9 mouse cellular contexts compared by ENCODE assay signal in genomic region chr2:28517206-28517909, GRCm38 (mm10). TPM values are rescaled to one million over a fixed set of nuclear protein-coding genes. Genes with fewer than 3 reads are reported as not detected.
DNase-seq lines count a peak whose midpoint lies in the region; ATAC-seq lines count a peak whose summit lies in the region.
"Had no signal": no experiment of that assay in that cellular context is flagged by ENCODE, and none has a peak within 500 bp of the region (broad histone marks: within the 10 kb centered on the region; RNA-seq: fewer than 3 reads in every experiment).

No protein-coding gene starts in this region.

- peak; percentile 43 to 65 for DNase-seq in frontal cortex, postnatal 36 days (ENCODE audit: low spot score in 2 of 2)
- DNase-seq in adrenal gland, adult 2 months, result peak; percentile 83
- DNase-seq in embryo, embryonic 9.5 days (ENCODE audit: extremely low spot score), result peak; percentile 68
- DNase-seq in kidney, postnatal 25 days, result peak; percentile 92 to 96
- peak; percentile 55 for DNase-seq in spleen, adult 12 weeks (ENCODE audit: low spot score)

- no peak overlapping the region for H3K4me3 ChIP-seq in heart, embryonic 13.5 days

- peaks cover 27% of the 10 kb centered on the region for H3K4me1 ChIP-seq in heart, embryonic 13.5 days

- H3K4me2 ChIP-seq in heart, embryonic 13.5 days, result peak overlapping the region; percentile 2; the same call in 1 of the 2 replicates

- peaks cover 10% of the 10 kb centered on the region; the same call in 1 of the 2 replicates for H3K27me3 ChIP-seq in heart, embryonic 13.5 days (replicated peaks)

- 32% methylated on average over 5 of the region's 5 CpGs for WGBS in heart, embryonic 13.5 days

- no peak for ATAC-seq in frontal cortex, adult (ENCODE audit: low TSS enrichment)
- no peak for ATAC-seq in heart, embryonic 13.5 days (ENCODE audit: extremely low read depth, insufficient number of reproducible peaks, low FRiP score, low TSS enrichment)
- ATAC-seq in megakaryocyte, adult 5-6 weeks (ENCODE audit: poor library complexity, severe bottlenecking), result peak; percentile 62

- H3K9ac ChIP-seq in heart, embryonic 13.5 days, result no peak overlapping the region

- no peaks in the 10 kb centered on the region for H3K36me3 ChIP-seq in heart, embryonic 13.5 days

- H3K9me3 ChIP-seq in heart, embryonic 13.5 days, result no peaks in the 10 kb centered on the region

- no peak overlapping the region; the same call in 1 of the 2 replicates for H3K27ac ChIP-seq in heart, embryonic 13.5 days (replicated peaks)

RNA-seq across cellular contexts. Expression of gene Ralgds, which starts 4.4 kb away (rescaled TPM):
- 10 to 100 TPM; 23.3 to 45.5 TPM for total RNA-seq in adrenal gland, adult 2 months (2021)
- polyA plus RNA-seq in adrenal gland, adult 2 months (2012; rRNA removed), result 56.8 and 73.5 TPM in 2 replicates
- polyA plus RNA-seq in heart, embryonic 13.5 days (2015; fragmentation: Nextera tagmentation; extraction: Ambion mirVana), result 19.2 and 20.3 TPM in 2 replicates
- 1.4 and 2.3 TPM in 2 replicates for total RNA-seq in megakaryocyte, adult 5-6 weeks (2015)
- total RNA-seq in megakaryocyte, adult 5-6 weeks (2017), result 1.8 and 2.1 TPM in 2 replicates

RNA-seq across cellular contexts. Expression of gene Gm10134, which starts 11.5 kb away (rescaled TPM):
- total RNA-seq in adrenal gland, adult 2 months (2021), result 1 to 10 TPM in 1 of 2 experiments, not detected in 1; 2.2 TPM
- polyA plus RNA-seq in adrenal gland, adult 2 months (2012; rRNA removed), result 0.42 TPM in 1 of 2 replicates, not detected in the other
- polyA plus RNA-seq in heart, embryonic 13.5 days (2015; fragmentation: Nextera tagmentation; extraction: Ambion mirVana), result 1.1 and 1.6 TPM in 2 replicates
- total RNA-seq in megakaryocyte, adult 5-6 weeks (2015), result not detected in 2 replicates
- total RNA-seq in megakaryocyte, adult 5-6 weeks (2017), result not detected in 2 replicates
- polyA plus RNA-seq: neural tube, embryonic 14.5 days had no signal

RNA-seq across cellular contexts. Expression of gene Gbgt1, which starts 20.7 kb away (rescaled TPM):
- total RNA-seq in adrenal gland, adult 2 months (2021), result 1 to 10 TPM; 3.7 to 4.6 TPM
- polyA plus RNA-seq in adrenal gland, adult 2 months (2012; rRNA removed), result 1.6 and 3.6 TPM in 2 replicates
- polyA plus RNA-seq in heart, embryonic 13.5 days (2015; fragmentation: Nextera tagmentation; extraction: Ambion mirVana), result 0.25 and 0.47 TPM in 2 replicates
- total RNA-seq in megakaryocyte, adult 5-6 weeks (2015), result not detected in 2 replicates
- 0.48 TPM in 1 of 2 replicates, not detected in the other for total RNA-seq in megakaryocyte, adult 5-6 weeks (2017)

RNA-seq across cellular contexts. Expression of gene Cel, which starts 45.8 kb away (rescaled TPM):
- total RNA-seq in adrenal gland, adult 2 months (2021), result under 1 TPM in 1 of 2 experiments, not detected in 1; 0.14 TPM
- polyA plus RNA-seq in adrenal gland, adult 2 months (2012; rRNA removed), result 0.06 TPM in 1 of 2 replicates, not detected in the other
- polyA plus RNA-seq in heart, embryonic 13.5 days (2015; fragmentation: Nextera tagmentation; extraction: Ambion mirVana), result 0.31 TPM in 1 of 2 replicates, not detected in the other
- not detected in 2 replicates for total RNA-seq in megakaryocyte, adult 5-6 weeks (2015)
- not detected in 2 replicates for total RNA-seq in megakaryocyte, adult 5-6 weeks (2017)
- polyA plus RNA-seq: neural tube, embryonic 14.5 days had no signal

RNA-seq across cellular contexts. Expression of gene Mrps2, which starts 49.5 kb away (rescaled TPM):
- 10 to 100 TPM; 60.4 to 65.2 TPM for total RNA-seq in adrenal gland, adult 2 months (2021)
- 46.0 and 61.1 TPM in 2 replicates for polyA plus RNA-seq in adrenal gland, adult 2 months (2012; rRNA removed)
- polyA plus RNA-seq in heart, embryonic 13.5 days (2015; fragmentation: Nextera tagmentation; extraction: Ambion mirVana), result 46.0 and 48.5 TPM in 2 replicates
- total RNA-seq in megakaryocyte, adult 5-6 weeks (2015), result 29.0 and 29.3 TPM in 2 replicates
- total RNA-seq in megakaryocyte, adult 5-6 weeks (2017), result 15.7 and 16.7 TPM in 2 replicates

Comparison
In these comparisons a context has a peak if more than half of its experiments do, and no peak if none do; other contexts are left out.
1. RNA of gene Ralgds, which starts 4.4 kb away (total RNA-seq): 23.3 to 45.5 TPM in adrenal gland, adult 2 months; 1.4 to 2.3 TPM in megakaryocyte, adult 5-6 weeks; every median in the first group is over 4 times any median in the second.
2. Peak in every context shown above with its lines, with median percentiles within 50 percentile points of each other: DNase-seq.